Mouse (Mus musculus) cerebellum, adult 11-12 months (tissue): Measurements from ENCODE around the gene Cngb1.

Source experiments
- DNase-seq: peaks from one replicate; pipeline ENCODE4 v3.0.0; 2022

The Cngb1 gene

DNA sequence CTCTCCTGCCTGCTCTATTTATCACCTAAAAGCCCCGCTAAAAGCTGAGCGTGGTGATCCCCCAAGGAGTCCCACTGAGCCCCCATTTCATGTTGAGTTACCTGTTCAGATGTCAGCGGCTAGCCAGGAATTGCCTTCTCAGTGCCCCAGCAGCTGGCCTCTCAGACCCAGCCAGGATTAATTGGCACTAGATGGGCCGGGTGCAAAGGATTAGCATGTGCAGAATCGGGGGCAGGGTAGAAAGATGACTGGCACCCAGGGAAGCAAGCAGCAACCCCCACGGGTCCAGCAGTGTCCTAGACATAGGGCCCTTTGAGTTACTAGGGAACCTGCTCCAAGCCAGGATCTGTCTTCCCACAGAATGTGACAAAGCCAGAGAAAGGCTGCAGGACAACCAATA, at the start of gene Cngb1:
Cngb1 (minus strand) TSS at position 155 of the 400 bp plus-strand sequence.
- DNase-seq = no peak

DNA sequence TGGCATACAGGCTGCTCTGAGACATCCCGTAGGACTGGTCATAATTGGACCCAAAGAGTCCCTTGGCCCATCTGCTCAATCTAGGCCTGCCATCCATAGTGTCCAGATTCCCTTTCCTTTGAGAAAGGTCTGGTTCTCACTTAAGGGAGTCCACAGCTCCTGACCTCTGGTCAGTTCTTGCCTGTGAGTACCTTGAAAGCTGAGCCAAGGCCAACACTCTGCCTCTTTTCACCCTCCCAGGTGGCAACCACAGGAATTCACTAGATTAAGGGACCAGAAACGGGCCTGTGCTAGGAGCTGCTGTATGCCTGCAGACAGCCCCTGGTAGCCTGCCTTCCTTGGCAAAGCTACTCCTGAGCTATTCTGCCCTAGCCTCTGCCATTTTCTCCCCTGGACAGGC, 48.2 kb upstream of the Cngb1 start:
- DNase-seq = no peak

DNA sequence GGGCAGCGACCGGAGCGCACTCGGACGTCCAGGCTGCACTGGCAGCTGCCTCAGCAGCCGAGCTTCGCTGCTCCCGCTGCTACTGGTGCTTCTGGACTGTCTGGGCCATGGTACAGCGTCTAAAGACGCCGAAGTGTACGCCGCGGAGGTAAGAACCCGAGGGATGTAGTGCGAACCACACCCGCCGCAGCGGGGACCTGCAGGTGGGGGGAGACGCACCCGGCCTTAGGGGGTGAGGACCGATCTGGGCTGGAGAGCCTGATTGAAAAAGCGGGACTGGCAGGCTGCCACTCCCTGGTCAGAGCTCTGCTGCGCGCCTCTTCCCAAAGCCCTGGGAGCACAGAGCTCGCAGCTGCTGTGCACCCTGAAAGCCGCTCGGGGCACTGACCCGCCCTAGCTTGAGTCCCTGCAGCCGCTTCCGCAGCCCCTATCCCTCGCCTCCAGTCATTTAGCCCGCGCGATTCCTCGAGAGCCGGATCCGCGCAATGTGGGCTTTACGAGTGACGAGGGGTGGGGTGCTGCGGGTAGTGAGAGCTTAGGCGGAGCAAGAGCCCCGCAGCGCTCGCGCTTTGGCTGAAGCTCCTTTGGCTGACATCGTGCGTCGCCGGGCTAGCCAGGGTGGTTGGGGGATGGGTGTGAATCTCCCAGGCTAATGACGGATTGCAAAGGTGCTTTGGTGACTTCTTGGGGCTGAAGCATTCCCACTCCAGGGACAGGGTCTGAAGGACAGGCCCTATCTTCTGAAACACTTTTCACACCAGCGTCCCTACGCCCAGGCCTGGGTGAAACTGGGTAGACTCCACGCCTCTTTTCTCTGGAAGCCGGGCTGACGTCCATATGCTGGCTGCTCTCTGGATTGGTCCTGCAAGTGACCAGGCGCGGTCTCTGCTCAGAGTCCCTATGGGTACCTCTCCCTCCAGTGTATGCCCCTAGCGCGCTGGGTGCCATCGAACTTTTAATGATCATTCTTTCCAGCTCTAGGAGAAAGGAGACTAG, 46.8 kb upstream of the Cngb1 start:
- DNase-seq = peak; percentile 20

DNA sequence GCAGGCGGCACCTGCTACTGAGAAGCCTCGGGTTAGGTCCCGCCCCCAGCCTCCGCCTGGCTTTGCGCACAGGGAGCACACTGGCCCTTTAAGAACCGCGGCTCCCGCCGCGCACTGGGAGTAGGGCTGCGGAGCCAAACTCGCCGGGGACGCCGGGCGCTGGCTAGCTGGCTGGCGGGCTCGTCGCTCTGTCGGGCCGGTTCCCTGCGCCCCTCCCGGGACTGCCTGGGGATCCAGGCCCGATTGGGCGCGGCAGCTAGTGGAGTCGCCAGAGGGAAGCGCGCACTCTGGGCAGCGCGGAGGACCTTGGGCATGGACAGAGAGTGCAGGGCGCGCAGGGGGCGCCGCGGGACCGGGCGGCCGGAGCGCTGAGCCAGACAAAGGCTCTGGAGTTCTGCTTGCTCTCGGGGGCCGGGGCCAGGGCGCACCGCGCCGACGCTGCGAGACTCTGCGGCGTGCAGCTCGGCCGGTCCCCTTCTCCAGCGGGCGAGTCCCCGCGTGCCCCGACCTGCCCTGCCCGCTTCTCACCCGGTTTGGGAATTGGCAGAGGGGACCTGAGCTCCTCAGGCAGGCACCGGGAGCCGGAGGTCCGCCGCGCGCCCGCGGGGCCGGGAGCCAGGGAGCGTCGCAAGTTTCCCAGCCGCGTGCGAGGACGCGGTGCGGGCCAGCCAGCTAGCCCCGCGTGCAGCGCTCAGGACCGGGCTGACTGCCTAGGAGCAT, 45.9 kb upstream of the Cngb1 start, which contains the start of gene Mmp15:
Mmp15 (plus strand) TSS at position 118 of the 720 bp plus-strand sequence.
- peak; percentile 30 for DNase-seq

DNA sequence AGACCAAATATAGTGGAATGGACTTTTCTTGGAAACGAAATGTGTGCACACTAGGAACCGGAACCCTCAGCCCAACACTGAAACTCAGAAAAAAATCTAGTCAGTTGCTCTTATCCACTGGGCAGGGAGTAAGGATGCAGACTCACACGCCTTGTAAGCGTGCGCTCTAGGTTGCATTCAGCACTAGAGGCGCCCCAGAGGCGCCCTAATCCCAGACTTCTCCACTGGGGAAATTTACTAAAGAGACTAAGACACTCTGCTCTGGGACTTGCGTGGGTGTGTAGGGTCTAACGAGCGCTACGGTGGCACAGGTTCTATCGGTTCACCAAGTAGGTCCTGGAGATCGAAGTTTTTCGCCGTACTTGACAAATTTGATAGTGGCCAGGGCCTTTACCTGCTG, 45.1 kb upstream of the Cngb1 start:
- DNase-seq = no peak

DNA sequence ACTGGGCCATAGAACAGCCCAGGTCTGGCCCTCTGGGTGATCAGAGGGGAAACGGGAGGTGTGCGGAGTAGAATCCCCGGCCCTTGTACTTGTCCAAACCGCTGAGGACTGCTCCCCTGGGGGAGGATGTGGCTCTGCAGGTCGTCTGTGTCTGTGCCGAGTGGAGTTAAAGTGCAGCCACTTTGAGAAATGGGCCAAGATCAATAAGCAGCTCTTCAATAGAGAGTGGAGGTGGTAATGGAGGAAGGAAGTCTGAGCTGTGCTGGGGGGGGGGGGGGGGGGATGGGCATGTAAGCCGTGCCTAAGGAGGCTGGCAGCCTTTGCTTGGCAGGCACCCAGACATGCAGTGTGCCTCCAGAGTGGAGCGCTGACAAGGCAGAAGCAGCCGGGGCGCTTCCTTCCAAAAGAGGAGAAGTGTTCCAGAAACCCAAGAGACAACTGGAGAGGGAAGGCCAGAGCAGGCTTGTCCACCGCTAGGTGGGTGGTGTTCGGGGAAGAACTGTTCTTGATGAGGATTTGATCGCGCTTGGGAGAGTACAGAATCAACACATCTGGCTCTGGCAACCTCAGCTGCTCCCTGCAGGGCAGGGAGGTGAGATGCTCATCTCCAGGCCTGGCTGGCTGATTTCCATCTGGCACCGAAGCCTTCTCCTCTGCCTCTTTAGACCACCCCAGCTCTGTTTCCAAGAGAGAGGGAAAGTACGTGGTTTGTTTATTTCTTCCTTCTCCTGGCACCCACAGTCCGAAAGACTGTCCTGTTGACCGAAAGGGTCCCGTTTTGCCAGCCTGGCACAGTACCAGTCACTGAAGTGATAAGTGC, 42.6 kb upstream of the Cngb1 start:
- peak; percentile 33 for DNase-seq

DNA sequence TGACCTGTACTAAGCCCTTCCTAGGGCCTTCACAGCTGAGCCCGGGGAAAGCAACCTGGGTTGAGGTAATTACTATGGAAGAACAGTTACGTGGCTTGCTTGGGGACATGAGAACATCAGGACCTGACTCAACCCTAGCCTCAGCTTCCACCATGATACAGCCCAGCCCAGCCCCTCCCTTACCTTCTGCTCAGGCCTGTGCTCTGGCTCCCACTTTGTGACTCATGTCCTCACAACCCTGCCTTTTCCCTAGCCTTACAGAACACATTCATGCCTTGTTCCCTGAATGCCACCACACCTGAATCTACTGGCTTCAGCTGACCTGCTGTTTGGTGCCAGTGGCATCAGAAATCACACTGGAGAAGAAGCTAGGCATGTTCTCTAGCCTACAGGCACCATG, 42.0 kb upstream of the Cngb1 start:
- DNase-seq = no peak

DNA sequence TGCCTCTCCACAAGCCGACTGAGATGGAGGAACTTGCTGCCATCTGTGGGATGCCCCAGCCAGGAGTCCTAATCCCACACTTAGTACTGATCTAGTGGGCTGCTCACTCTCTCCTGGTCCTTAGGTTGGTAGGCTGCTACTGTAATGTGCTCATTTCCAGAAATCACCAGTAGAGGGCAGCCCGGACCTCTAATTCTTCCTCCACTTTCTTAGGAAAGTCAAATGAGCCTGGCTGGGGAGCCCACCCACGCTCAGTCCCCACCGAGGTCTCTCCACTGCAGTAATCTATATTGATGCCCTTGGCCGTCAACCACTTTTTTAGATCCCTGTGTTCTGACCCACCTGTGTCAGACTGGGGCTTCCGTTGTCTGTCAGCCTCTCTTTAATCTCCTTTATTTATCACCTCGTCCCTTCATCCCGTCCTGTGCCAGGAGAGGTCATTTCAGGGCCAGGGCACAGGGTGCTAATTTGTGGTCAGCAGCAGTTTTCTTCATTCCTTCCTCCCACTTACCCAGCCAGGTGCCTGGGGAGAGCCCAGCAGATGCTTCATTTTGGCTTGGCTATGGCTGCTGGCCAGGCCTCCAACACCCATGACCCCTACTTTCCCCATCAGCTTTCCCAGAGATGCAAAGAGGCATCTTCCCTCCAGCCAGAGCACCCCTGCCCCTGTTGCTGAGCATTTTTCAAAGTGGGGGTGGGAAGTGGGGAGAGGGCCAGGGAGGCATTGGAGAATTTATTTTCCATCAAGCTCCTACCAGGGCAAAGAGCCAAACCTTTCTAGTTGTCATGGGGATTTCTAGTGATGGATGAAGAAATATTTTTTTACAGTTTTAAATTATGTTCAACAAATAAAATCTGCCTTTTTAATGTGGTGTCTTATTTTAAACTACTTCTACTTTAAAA, 40.5 kb upstream of the Cngb1 start:
- no peak for DNase-seq

DNA sequence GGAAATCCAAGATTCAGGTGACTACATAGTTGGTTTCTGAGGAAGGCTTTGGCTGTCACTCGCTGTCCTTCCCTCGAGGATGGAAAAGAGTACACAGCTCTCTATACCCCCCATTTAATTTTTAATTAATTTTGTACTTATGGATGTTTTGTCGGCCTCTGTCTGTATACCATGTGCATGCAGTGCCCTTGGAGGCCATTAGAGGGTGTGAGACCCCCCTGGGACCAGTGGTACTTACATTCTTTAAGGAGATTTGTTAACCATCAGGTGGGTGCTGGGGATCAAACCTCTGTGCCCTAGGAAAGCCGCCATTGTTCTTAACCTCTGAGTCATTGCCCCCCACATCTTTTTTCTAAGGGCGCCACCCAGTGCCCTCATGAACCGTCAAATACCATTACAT, 38.3 kb upstream of the Cngb1 start:
- no peak for DNase-seq

DNA sequence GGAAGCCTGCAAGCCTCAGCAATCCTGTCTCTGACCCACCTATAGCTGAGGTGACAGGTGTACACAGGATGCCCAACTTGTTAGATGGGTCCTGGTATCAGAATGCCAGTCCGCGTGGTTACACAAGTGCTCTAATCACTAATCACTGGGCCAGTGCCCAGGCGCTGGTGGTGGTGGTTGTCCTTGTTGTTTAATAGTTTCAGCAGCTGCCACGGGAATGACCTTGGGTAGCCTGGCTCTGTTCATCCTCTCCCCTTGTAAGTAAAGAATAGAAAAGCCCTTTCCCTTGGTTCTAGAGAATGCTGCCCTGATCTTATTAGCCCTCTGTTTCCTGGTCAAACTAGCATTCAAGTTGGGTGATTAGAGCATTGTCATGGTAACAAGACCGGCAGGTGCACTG, 35.3 kb upstream of the Cngb1 start:
- no peak for DNase-seq

DNA sequence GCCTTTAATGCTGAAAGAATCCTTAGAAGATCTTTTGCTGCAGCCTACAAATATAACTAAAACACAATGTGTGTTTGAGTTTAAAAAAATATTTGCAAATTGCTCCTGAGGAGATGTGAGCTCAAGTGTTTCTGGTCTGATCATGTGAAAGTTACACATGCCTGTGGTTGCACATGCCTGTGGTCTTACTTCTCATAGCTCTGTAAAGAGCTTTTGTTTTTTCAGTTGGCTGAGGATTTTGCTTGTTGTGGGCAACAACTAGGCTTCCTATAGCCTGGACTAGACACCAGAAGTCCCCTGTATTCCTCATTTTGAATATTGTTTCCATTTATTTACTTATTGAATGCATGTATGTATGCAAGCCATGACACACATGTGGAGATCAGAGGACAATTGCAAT, 30.0 kb upstream of the Cngb1 start:
- DNase-seq = no peak

DNA sequence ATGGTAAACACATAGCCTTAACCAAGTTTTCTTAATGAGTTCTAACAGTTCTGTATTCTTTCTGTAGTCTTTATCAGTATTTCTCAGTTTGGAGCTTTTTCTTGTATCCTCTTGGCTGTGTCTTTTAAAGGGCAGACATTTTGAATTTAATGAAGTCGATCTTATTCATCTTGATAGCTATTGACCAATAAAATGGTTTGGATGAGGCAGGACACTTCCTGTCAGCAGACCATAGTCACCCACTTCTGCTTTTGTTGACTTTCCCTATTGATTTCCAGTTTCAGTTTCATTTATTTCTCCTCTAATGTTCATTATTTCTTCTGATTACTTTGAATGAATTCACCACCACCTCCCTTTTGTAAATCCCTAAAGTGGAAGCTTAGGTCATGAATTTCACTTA, 29.3 kb upstream of the Cngb1 start:
- no peak for DNase-seq

DNA sequence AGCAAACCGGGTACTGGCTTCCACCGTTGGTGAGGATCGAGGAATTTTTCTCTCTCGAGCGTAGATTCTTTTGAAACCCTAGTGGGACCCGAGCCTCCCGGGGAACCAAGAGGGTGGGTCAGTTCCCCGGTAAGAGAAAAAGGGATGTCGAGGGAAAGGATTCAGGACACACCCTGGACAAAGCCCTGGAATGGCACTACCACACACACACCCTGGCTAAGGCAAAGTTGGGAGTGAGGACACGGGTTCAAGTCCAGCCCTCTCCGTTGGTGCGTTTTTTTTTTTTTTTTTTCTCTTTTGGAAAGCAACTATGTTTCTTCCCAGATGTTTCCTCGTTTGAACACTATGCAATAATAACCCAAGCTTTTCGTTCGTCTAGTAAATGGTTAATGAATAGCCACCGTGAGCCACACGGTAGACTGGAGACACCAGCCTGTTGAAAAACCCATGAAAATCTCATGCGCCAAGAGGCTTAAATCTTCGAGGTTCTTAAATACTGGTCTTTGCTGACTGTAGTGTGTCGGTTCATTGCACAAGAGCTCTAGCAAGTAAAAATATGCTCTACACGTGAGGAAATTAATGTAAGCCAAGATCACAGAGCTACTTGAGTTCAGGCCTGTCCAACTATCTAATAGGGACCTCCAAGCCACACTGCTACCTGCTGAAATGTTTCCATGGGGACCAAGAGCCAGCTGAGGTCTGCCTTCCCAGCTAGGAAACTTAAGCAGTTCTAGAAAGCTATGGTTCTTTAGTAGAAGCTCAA, 26.2 kb upstream of the Cngb1 start:
- no peak for DNase-seq

DNA sequence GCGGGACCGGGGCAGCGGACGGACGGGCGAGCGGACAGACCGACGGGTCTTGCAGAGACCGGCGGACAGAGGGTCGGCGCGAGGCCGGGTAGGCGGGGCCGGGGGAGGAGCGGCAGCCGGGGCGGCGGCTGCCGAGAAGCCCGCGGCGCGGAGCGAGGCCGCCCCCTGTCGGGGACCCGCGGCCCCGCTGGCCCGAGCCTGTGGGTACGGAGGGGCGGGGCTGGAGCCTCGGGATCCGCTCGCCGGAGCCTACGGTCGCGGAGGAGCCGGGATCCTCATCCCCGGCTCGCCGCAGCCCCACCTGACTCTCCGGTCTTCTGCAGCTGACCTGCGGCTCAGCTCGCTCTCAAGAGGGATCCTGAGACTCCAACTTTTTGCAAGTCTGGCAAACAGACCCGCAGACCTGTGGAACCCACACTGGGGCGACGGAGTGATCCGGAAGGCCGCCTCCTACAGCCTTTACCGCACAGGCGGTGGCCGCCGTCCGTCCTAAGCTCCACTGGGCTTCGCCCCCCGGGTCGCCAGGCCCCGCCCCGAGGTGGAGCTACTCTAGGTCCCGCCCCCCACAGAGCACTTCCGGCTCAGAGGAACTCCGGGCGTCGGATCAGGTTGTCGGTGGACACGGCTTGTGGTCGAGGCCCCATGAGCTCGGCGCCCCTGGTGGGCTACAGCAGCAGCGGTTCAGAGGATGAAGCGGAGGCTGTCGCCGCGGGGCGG, 25.5 kb upstream of the Cngb1 start, which contains the start of the genes Zfp319 and Usb1:
Zfp319 (minus strand) TSS at position 231 of the 717 bp plus-strand sequence.
Usb1 (plus strand) TSS at position 565 of the 717 bp plus-strand sequence.
- DNase-seq = peak; percentile 92

DNA sequence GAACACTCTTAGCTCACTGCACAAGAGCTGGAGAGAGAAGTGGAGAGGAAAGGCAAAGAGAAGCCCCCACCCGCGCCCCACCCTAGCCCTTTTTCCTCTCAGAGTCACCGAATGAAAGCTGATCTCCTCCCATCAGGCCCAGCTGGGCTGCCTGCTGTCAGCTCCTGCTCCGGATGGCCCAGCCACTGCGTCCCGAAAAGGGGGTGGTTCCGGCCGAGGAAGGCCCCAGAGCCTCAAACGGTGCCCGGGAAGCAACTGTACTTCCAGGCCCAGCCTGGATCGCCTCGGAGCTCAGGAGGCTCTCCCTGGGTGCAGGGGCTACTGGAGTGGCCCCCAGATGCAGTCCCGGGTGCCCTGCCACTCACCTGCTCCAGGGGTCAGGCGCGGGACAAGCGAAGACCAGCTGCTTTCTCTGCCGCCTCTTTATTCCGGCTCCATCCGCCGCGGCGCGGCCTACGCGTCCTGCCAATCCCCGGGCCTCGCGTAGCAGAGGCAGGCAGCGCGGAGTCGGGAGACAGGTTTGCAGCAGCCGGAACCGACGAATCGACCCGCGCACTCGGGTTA, 24.9 kb upstream of the Cngb1 start:
- no peak for DNase-seq

DNA sequence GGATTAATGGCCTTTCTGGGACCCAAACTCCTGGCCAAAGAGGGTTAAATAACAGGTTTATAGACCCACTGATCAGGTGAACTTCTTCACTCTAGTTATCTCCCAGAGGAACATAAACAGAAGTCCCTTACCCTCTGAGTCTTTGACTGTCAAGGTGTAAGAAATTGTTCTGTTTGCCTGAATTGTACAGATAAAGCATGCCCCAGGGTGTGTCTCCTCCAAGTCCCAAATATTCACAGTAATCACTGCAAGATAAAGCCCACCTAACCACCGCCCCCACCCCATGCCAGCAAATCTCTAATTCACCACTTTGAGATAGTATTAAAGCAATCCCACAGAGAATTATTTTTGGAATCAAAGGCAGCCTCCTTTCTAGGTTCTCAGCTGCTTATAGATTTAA, 24.0 kb upstream of the Cngb1 start:
- no peak for DNase-seq

DNA sequence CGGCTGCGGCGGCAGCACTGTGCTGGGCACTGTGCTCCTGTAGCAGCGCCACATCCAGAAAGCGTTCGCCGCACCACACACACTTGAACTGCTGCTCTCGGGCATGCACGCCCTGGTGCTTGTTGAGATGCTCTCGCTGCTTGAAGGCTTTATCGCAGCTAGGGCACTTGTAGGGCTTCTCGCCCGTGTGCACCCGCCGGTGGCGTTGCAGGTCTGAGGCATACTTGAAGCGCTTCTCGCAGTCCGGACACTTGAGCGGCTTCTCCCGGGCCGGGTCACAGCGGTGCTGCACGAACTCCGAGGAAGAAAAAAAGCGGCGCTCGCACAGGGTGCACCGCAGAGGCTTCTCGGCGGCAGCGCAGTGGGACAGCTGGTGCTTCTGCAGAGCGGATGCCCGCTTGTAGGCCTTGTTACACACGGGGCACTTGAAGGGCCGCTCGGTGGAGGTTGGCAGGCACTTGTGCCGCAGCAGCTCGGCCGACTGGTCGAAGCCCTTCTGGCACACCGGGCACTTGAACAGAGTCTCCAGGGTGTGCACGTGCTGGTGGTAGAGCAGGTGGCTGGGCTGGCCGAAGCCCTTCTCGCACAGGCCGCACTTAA, 21.6 kb upstream of the Cngb1 start:
- DNase-seq = no peak

DNA sequence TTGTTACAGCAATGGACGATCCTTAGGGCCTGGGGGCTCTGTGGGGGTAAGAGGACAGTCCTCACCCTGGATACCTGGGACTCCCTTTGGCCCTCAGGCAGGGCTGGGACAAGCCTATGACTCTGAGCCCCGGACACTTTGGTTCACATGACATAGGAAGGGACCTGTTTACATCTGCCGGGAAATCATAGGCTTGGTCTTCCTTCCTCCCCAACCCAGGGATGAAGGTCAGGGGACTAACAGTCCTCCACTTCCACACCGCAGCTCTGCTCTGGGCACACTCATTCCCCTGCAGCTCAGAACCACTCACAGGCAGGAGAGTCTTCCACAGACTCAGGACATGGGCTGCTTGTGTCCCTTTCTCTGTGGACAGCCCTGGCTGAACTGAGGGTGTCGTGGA, 20.4 kb upstream of the Cngb1 start:
- no peak for DNase-seq

DNA sequence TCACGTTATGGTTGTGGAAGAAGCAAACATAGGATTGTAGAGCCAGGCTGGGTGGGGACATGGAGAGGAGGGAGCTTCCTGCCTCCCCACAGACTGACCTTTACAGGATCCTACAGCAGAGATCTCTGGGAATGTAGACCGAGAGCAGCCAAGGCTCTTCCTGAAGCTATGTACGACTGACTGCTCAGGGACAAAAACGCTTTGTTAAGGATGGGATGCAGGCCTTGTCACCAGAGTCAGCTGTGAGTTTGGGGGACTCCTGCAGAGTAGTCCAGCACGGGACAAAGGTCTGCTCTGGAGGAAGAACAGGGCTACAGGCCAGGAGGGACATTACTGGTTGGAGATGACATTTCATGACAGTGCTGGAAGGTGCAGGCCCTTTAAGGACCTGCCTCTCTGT, 18.3 kb upstream of the Cngb1 start:
- DNase-seq = no peak

DNA sequence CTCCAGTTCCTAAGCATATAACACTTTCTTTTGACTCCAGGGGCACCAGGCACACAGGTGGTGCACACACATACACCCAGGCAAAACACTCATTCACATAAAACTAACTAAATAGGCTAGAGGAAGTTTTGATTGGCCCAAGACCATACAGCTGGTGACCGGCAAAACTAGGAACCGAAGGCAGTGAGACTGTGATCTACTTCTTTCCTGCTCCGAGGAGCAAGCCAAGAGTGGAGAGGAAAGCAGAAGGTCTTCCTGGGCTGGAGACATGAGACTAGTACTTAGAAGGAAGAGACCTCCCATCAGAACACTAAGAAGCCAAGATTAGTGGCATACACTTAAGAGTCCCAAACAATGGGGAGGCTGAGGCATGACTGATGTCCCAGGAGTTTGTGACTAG, 16.8 kb upstream of the Cngb1 start:
- no peak for DNase-seq
